Mouse (Mus musculus) induced T-regulatory cell, adult 2 months (primary cell): ENCODE results near the gene Chil6.

Experiments used
- DNase-seq: peaks from one replicate; pipeline ENCODE4 v3.0.0-alpha.2; 2012; ENCODE audit warnings: low read depth

Gene Chil6

DNA sequence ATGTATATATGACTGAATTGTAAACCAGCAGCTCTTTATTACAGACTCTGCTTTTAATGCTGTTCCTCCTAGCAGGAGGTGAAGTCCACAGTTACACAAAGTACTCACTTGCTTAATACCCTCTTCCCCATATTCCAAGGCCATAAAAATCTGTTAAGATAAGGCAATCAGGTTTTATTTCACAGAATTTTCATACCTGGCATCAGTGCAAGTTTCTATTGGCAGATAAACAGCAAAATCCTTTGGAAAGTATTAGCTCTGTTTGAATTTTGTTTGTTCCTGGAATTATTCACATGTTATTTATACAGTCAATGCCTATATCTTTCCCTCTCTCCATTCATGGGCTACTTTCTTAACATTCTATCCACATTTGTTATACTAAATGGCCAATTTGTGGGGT lies at the start of gene Chil6:
Gene Chil6 (minus strand): TSS at position 101 of the 400 bp plus-strand sequence.
- DNase-seq = no peak

DNA sequence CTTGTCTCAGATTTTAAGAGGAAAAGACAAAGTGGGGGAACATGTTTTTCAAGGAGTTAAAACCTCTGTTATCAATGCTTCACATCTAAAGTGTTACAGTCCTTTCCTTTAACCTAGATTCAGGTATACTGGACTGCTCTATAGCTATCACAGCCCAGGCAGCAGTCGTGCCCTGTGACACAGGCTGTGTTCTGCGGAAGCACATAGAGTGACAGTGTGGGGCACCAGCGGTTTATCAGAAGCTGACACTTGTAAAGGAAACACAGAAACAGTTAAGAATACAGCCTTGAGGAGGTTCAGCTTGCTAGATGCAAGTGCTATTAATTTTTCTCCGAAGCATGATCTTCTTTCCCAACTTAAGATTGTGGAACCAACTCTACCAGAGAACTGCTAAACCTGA lies 46.6 kb upstream of the Chil6 start:
- DNase-seq = no peak

DNA sequence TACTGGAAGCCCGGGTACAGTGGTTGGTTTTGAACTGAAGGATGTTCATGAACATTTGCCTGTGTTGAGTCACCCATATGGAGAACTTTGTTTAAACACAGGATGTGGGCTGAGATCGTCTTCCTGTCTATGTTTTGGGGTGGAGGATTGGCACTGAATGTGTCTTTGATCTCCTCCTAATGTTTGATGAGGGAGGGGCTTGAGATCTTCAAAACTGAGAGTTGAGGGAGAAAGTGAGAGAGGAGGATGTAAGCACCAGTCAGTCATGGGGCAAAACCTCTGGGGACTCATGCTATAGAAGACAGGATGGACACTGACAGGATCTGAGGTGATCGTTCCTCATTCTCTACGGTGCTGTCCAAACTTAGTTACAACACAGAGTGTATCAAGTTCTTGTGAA lies 43.6 kb upstream of the Chil6 start:
- peak; percentile 91 for DNase-seq

DNA sequence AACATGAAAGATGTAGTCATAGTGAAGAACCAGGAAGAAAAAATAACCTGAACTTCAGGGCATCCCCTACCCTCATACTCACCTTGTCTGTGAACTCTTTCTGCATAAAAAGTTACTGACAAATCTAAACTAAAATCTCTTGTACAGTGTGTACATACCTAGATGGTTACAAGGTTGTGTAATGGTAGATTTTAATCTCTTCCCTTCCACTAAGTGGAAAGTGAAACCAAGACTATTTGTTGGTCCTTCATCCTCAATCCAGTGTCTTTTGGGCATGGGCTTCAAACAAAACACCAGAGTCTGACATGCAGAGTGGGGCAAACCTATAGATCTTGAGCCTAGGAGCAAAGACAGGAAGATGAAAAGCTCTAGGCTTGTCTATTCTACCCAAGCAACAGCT lies 43.0 kb upstream of the Chil6 start:
- DNase-seq = peak; percentile 79

DNA sequence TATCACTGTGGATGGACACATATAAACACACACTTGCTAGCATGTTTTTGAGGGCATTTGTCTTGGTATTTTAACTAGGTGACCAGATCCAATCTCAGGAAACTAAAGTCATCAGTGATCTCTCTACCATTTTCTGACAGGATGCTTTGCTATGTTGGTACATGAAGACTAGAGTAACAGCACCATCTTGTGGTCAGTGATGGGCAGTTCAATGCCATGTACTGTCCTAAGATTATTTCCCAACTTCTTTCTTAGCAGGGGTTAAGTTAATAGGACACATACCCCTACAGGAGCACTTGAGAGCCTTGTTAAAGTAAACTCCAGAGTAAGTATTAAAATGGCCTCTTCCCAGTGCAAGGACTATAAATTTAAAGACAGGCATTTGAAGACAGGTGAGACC lies 42.6 kb upstream of the Chil6 start:
- DNase-seq = peak; percentile 86
